Mouse (Mus musculus): ENCODE data around the gene Wdr18. TPM values are rescaled to one million over a fixed set of nuclear protein-coding genes. Genes with fewer than 3 reads are reported as not detected.

Gene Wdr18
- polyA plus RNA-seq, 1 experiment from 2014 or later: 123 TPM

GRCm38 (mm10) chr10:79934794-79935569 is 25.0 kb upstream of the Wdr18 start:
- Histone ChIP-seq H3K4me3 (ENCODE audit: low read depth, low read length) (no peak overlapping the region), H3K27me3 (ENCODE audit: control insufficient read depth, insufficient read depth, low read length) (no peaks in the 10 kb centered on the region), H3K36me3 (replicated peaks; ENCODE audit: control insufficient read depth, insufficient read depth, low read depth, low read length) (no peaks in the 10 kb centered on the region; the same call in 1 of the 2 replicates), H3K9ac (replicated peaks; ENCODE audit: low read length) (no peak overlapping the region), H3K4me1 (ENCODE audit: control insufficient read depth, insufficient read depth, low read length) (peaks cover 11% of the 10 kb centered on the region; the same call in 1 of the 2 replicates), H3K9me3 (replicated peaks; ENCODE audit: control insufficient read depth, low read length) (no peaks in the 10 kb centered on the region), H3K4me2 (ENCODE audit: low read depth, low read length) (no peak overlapping the region), H3K27ac (replicated peaks; ENCODE audit: low read depth, low read length) (no peak overlapping the region)
- no peak for DNase-seq (ENCODE audit: low spot score)
- WGBS: 85% methylated on average over 16 of the region's 16 CpGs
- ATAC-seq (replicated peaks; ENCODE audit: insufficient number of reproducible peaks, low FRiP score, low TSS enrichment, low read depth): no peak

DNA sequence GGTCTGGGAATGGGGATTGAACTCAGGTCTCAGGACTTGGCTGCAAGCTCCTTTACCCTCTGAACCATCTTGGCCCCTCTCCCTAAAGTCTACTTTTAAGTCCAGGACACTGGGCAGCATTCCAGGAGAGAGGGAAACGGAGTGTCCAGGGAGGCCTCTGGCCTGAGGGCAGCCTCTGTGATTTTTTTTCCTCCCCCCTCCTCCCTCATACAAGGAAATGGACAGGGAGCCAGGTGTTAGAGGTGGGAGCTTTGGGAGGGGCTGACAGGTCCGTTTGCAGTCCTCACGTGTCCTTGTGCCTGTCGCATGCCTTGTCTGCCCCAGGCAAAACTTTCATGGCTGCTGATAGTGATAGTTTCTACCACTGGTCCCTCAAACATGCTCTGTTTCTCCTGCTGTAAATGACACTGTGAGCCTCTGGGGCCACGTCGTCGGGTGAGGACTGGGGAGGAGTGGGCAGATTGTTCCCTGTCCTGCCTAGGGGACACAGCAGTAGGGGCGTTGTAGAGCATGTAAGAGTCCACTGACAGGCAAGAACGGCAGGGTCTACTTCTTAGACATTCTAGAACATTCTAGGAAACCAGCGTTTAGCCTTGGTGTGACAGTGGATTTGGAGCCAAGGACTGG is 23.6 kb upstream of the Wdr18 start:
- Histone ChIP-seq H3K4me2 (ENCODE audit: low read depth, low read length) (no peak overlapping the region), H3K27ac (replicated peaks; ENCODE audit: low read depth, low read length) (no peak overlapping the region), H3K4me1 (ENCODE audit: control insufficient read depth, insufficient read depth, low read length) (peaks cover 11% of the 10 kb centered on the region; the same call in 1 of the 2 replicates), H3K9ac (replicated peaks; ENCODE audit: low read length) (no peak overlapping the region), H3K4me3 (ENCODE audit: low read depth, low read length) (no peak overlapping the region), H3K27me3 (ENCODE audit: control insufficient read depth, insufficient read depth, low read length) (no peaks in the 10 kb centered on the region), H3K36me3 (replicated peaks; ENCODE audit: control insufficient read depth, insufficient read depth, low read depth, low read length) (no peaks in the 10 kb centered on the region; the same call in 1 of the 2 replicates), H3K9me3 (replicated peaks; ENCODE audit: control insufficient read depth, low read length) (no peaks in the 10 kb centered on the region)
- ATAC-seq (replicated peaks; ENCODE audit: insufficient number of reproducible peaks, low FRiP score, low TSS enrichment, low read depth) (no peak), DNase-seq (ENCODE audit: low spot score) (no peak)
- WGBS: 65% methylated on average over 10 of the region's 10 CpGs

- Histone ChIP-seq H3K9ac (replicated peaks; ENCODE audit: low read length) (no peak overlapping the region), H3K4me3 (ENCODE audit: low read depth, low read length) (no peak overlapping the region), H3K9me3 (replicated peaks; ENCODE audit: control insufficient read depth, low read length) (no peaks in the 10 kb centered on the region), H3K4me2 (ENCODE audit: low read depth, low read length) (no peak overlapping the region), H3K27ac (replicated peaks; ENCODE audit: low read depth, low read length) (no peak overlapping the region), H3K4me1 (ENCODE audit: control insufficient read depth, insufficient read depth, low read length) (peaks cover 9% of the 10 kb centered on the region; the same call in 1 of the 2 replicates), H3K27me3 (ENCODE audit: control insufficient read depth, insufficient read depth, low read length) (no peaks in the 10 kb centered on the region), H3K36me3 (replicated peaks; ENCODE audit: control insufficient read depth, insufficient read depth, low read depth, low read length) (no peaks in the 10 kb centered on the region)
- ATAC-seq (replicated peaks; ENCODE audit: insufficient number of reproducible peaks, low FRiP score, low TSS enrichment, low read depth) (no peak), DNase-seq (ENCODE audit: low spot score) (no peak)
- WGBS: 83% methylated on average over 27 of the region's 27 CpGs
These were observed 23.0 kb upstream of the Wdr18 start for GRCm38 (mm10) chr10:79936911-79937441.

DNA sequence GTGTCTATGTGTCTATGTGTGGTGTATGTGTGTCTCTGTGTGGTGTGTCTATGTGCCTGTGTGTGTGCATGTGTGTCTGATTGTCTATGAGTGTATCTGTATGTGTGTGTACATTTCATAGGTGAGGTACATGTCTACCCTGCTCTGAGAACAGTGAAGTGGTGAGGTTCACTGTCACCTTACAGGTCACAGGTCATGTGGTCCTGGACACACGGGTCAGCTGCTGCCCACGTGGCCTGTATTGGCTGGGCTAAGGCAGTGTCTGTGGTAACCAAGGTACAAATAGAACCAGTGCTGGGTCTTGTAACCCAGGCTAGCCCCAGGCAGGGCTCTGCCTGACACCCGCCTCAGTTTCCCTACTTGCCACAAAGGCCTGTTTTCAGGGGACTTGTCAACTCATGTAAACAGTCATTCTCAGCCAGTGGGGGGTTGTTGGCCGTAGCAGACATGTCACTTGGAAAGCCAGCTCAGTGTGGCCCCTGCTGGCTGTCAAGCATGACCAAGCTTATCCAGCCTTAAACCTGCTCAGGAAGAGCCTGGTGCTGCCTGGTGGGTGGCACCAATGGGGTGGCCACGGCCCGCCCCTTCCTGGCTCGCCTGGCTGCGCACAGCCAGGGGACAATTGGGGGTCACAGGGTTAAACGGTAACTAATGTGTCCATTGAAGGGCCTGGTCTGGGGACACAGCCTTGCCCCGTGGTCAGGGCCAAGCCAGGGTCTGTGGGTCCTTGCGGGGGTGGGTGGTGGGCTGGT is 22.0 kb upstream of the Wdr18 start:
- no peak overlapping the region for H3K4me3 ChIP-seq (ENCODE audit: low read depth, low read length)
- no peak for DNase-seq (ENCODE audit: low spot score)
- H3K36me3 ChIP-seq (replicated peaks; ENCODE audit: control insufficient read depth, insufficient read depth, low read depth, low read length): no peaks in the 10 kb centered on the region
- no peak overlapping the region for H3K27ac ChIP-seq (replicated peaks; ENCODE audit: low read depth, low read length)
- no peak overlapping the region; the same call in 1 of the 2 replicates for H3K4me2 ChIP-seq (ENCODE audit: low read depth, low read length)
- peaks cover 1% of the 10 kb centered on the region; the same call in 1 of the 2 replicates for H3K4me1 ChIP-seq (ENCODE audit: control insufficient read depth, insufficient read depth, low read length)
- 41% methylated on average over 11 of the region's 11 CpGs for WGBS
- no peaks in the 10 kb centered on the region for H3K9me3 ChIP-seq (replicated peaks; ENCODE audit: control insufficient read depth, low read length)
- no peak overlapping the region for H3K9ac ChIP-seq (replicated peaks; ENCODE audit: low read length)
- H3K27me3 ChIP-seq (ENCODE audit: control insufficient read depth, insufficient read depth, low read length): no peaks in the 10 kb centered on the region
- no peak for ATAC-seq (replicated peaks; ENCODE audit: insufficient number of reproducible peaks, low FRiP score, low TSS enrichment, low read depth)

DNA sequence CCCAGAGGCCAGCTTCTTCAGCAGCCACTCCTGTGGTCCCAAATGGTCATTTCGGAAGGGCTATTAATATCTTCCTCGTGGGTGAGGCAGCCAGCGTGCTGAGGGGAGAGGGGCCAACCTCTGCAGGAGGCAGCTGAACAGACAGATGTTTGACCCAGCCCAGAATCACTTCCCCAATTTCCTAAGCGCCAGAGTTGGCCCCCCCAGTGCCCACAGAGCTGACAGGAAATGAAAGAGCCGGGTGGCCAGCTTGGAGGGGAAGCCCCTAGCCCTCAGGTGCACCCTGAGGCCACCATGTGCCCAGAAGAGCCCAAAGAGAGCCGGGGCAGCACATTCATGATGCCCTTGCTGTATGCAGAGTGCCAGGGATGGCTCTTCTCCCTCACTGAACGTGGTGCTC is 19.2 kb upstream of the Wdr18 start:
- no peaks in the 10 kb centered on the region for H3K27me3 ChIP-seq (ENCODE audit: control insufficient read depth, insufficient read depth, low read length)
- ATAC-seq (replicated peaks; ENCODE audit: insufficient number of reproducible peaks, low FRiP score, low TSS enrichment, low read depth) (no peak), DNase-seq (ENCODE audit: low spot score) (no peak)
- no peak overlapping the region for H3K4me3 ChIP-seq (ENCODE audit: low read depth, low read length)
- H3K4me1 ChIP-seq (ENCODE audit: control insufficient read depth, insufficient read depth, low read length): peaks cover 5% of the 10 kb centered on the region; the same call in 1 of the 2 replicates
- H3K27ac ChIP-seq (replicated peaks; ENCODE audit: low read depth, low read length): no peak overlapping the region
- H3K36me3 ChIP-seq (replicated peaks; ENCODE audit: control insufficient read depth, insufficient read depth, low read depth, low read length): no peaks in the 10 kb centered on the region
- no peak overlapping the region for H3K9ac ChIP-seq (replicated peaks; ENCODE audit: low read length)
- no peak overlapping the region for H3K4me2 ChIP-seq (ENCODE audit: low read depth, low read length)
- WGBS: 64% methylated on average over 7 of the region's 7 CpGs
- H3K9me3 ChIP-seq (replicated peaks; ENCODE audit: control insufficient read depth, low read length): no peaks in the 10 kb centered on the region

DNA sequence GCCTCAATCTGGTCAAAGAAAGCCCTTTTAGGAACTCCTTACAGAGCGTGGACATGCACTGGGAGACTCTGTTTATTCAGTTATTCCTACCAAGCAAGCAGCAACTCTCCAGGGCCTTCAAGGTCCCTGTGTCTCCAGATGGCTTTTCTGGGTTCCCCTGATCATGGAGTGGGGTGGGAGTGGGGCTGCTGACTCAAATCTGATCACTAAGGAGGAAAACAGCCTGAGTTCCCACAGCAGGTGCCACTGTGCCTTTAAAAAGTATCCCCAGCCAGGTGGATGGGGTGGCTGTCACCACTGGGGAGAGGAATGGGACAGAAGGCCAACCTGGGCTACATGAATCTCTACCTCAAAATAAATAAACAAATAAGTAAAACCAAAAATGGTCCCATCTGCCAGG is 17.0 kb upstream of the Wdr18 start:
- Histone ChIP-seq H3K4me2 (ENCODE audit: low read depth, low read length) (no peak overlapping the region), H3K9me3 (replicated peaks; ENCODE audit: control insufficient read depth, low read length) (no peaks in the 10 kb centered on the region), H3K4me3 (ENCODE audit: low read depth, low read length) (no peak overlapping the region), H3K27ac (replicated peaks; ENCODE audit: low read depth, low read length) (no peak overlapping the region), H3K4me1 (ENCODE audit: control insufficient read depth, insufficient read depth, low read length) (peaks cover 14% of the 10 kb centered on the region), H3K9ac (replicated peaks; ENCODE audit: low read length) (no peak overlapping the region), H3K36me3 (replicated peaks; ENCODE audit: control insufficient read depth, insufficient read depth, low read depth, low read length) (no peaks in the 10 kb centered on the region), H3K27me3 (ENCODE audit: control insufficient read depth, insufficient read depth, low read length) (no peaks in the 10 kb centered on the region)
- 91% methylated on average over 1 of the region's 1 CpGs for WGBS
- no peak for ATAC-seq (replicated peaks; ENCODE audit: insufficient number of reproducible peaks, low FRiP score, low TSS enrichment, low read depth)
- no peak for DNase-seq (ENCODE audit: low spot score)

DNA sequence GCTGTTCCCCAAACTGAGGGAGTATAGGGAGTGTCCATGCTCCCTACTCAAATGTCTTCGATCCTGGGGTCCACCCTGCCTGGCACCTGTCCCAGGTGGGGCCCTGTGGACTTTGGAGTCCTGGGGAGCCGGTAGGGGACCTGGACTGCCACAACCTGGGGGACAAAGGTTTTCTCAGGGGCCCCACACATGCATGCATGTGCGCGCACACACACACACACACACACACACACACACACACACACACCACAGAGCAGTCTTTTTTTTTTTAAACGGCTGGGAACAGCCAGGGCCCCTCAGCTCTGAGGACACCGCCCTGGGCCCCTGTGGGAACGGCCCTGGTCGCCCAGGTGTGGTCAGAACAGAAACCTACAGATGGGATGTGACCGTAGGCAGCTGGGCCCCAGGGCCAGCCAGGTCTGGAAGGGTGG is 16.5 kb upstream of the Wdr18 start:
- H3K4me2 ChIP-seq (ENCODE audit: low read depth, low read length): no peak overlapping the region
- H3K9ac ChIP-seq (replicated peaks; ENCODE audit: low read length): no peak overlapping the region
- ATAC-seq (replicated peaks; ENCODE audit: insufficient number of reproducible peaks, low FRiP score, low TSS enrichment, low read depth): no peak
- H3K27ac ChIP-seq (replicated peaks; ENCODE audit: low read depth, low read length): no peak overlapping the region
- WGBS: 77% methylated on average over 9 of the region's 9 CpGs
- no peaks in the 10 kb centered on the region for H3K36me3 ChIP-seq (replicated peaks; ENCODE audit: control insufficient read depth, insufficient read depth, low read depth, low read length)
- H3K9me3 ChIP-seq (replicated peaks; ENCODE audit: control insufficient read depth, low read length): no peaks in the 10 kb centered on the region
- no peak overlapping the region for H3K4me3 ChIP-seq (ENCODE audit: low read depth, low read length)
- no peak for DNase-seq (ENCODE audit: low spot score)
- H3K27me3 ChIP-seq (ENCODE audit: control insufficient read depth, insufficient read depth, low read length): no peaks in the 10 kb centered on the region
- H3K4me1 ChIP-seq (ENCODE audit: control insufficient read depth, insufficient read depth, low read length): peaks cover 14% of the 10 kb centered on the region
